Mouse (Mus musculus) lung, postnatal 0 days (tissue): Measurements from ENCODE around the gene Arfgap3.

Experiments used
- CTCF ChIP-seq: IDR thresholded peaks from 2 replicates; pipeline ENCODE4 v1.5.1; 2016; ENCODE audit warnings: antibody characterized with exemption, mild to moderate bottlenecking
- EP300 ChIP-seq: IDR thresholded peaks from 2 replicates; pipeline ENCODE4 v1.6.1; 2016; ENCODE audit warnings: antibody characterized with exemption, mild to moderate bottlenecking, control low read depth

DNA sequence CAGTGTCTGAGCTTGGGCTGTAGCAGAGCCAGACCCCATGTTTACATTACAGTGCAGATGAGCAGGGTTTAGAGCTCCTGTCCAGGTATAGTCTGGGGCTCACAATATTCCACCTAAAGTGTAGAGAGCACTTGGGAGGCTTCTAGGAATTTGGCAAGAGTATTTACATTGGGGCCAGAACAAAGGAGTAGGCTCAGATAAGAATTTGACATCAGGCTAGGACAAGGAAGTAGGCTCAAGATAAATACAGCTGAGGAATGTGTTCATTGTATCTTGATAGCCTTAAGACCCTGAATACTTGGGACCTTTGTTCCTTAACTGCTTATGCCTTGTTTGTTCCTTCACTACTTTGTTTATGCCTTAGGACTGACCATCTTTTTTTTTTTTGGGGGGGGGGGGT is 24.0 kb upstream of the Arfgap3 start:
- TF ChIP-seq EP300 (peak; percentile 84), CTCF (no peak)
